30 mouse cellular contexts compared by ENCODE assay signal in the genomic region with DNA sequence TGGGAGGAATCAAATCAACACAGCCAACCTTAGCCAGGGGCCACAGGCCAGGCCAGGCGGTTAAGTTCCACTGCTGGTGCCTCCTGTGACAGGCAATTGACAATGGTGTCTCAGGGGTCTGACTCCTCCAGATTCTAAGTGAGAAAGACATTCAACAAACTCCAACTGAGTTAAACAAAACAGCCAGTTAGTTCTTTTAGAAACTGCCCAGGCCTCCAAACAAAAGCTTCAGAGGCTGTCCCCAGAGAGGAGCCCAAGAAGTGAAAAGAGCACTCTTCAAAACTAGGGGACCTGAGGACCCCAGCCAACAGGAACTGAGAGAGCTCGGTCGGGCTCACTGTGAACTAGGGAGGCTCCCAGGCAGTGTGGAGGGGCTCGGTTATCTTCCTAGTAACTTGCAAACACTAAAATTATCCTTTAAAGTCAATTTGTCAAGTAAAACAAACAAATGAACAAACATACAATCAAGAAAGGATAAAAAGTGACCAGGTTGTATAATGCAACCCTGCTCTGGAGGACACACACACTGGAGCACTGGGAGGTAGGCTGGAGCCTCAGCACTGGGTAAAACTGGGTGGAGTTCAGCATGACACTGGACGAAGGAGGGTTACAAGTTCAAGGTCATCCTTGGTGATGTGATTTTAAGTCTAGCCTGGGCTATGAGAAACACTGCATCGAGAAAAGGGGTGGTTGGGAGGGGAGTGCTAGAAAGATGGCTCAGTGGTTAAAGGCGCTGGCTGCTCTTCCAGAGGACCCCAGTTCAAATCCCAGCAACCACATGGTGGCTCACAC. TPM values are rescaled to one million over a fixed set of nuclear protein-coding genes. Genes with fewer than 3 reads are reported as not detected.
DNase-seq lines count a peak whose midpoint lies in the region; ATAC-seq and TF ChIP-seq lines count a peak whose summit lies in the region.
"Had no signal": no experiment of that assay in that cellular context is flagged by ENCODE, and none has a peak within 500 bp of the region (broad histone marks: within the 10 kb centered on the region; RNA-seq: fewer than 3 reads in every experiment).

No protein-coding gene starts in this region.

- intact Hi-C loops in gastrocnemius, adult 2 months (cut with DNase I) = loop anchor here (5.0 kb wide), 2 partner anchors 35 to 55 kb away; a partner anchor contains a TSS

- H3K27me3 ChIP-seq in kidney, postnatal 0 days (ENCODE audit: insufficient read depth, low read length) = no peaks in the 10 kb centered on the region
- H3K27me3 ChIP-seq in midbrain, postnatal 0 days (ENCODE audit: insufficient read depth, low read length) = no peaks in the 10 kb centered on the region
- H3K27me3 ChIP-seq in midbrain, embryonic 14.5 days (ENCODE audit: control insufficient read depth, insufficient read depth, low read length) = no peaks in the 10 kb centered on the region
- H3K27me3 ChIP-seq: embryonic facial prominence, embryonic 12.5 days; forebrain, embryonic 15.5 days; intestine, embryonic 15.5 days; limb, embryonic 15.5 days; liver, embryonic 13.5 days; stomach, embryonic 15.5 days had no signal

- no peaks in the 10 kb centered on the region for H3K36me3 ChIP-seq in kidney, postnatal 0 days (ENCODE audit: insufficient read depth, low read length)
- H3K36me3 ChIP-seq in midbrain, postnatal 0 days (ENCODE audit: insufficient read depth, low read length) = no peaks in the 10 kb centered on the region
- no peaks in the 10 kb centered on the region for H3K36me3 ChIP-seq in midbrain, embryonic 14.5 days (ENCODE audit: control insufficient read depth, insufficient read depth, low read length)
- H3K36me3 ChIP-seq: embryonic facial prominence, embryonic 12.5 days; forebrain, embryonic 15.5 days; intestine, embryonic 15.5 days; limb, embryonic 10.5 days; limb, embryonic 15.5 days; liver, embryonic 13.5 days; stomach, embryonic 15.5 days had no signal

- H3K27ac ChIP-seq in gastrocnemius, adult 2 months = 0 out of 2 replicates have a peak overlapping the region, but pooled peaks have one; percentile 38
- H3K27ac ChIP-seq in kidney, postnatal 0 days = no peak overlapping the region
- no peak overlapping the region for H3K27ac ChIP-seq in midbrain, postnatal 0 days (ENCODE audit: low read depth, low read length)
- H3K27ac ChIP-seq in midbrain, embryonic 14.5 days (replicated peaks; ENCODE audit: low read depth, low read length) = no peak overlapping the region
- H3K27ac ChIP-seq: embryonic facial prominence, embryonic 12.5 days; forebrain, embryonic 15.5 days; hindbrain, postnatal 0 days; intestine, embryonic 15.5 days; limb, embryonic 10.5 days; limb, embryonic 15.5 days; liver, embryonic 13.5 days; stomach, embryonic 15.5 days had no signal

- no peak overlapping the region for H3K4me3 ChIP-seq in gastrocnemius, adult 2 months
- H3K4me3 ChIP-seq in kidney, postnatal 0 days (replicated peaks; ENCODE audit: low read depth, low read length) = no peak overlapping the region
- no peak overlapping the region for H3K4me3 ChIP-seq in midbrain, postnatal 0 days (ENCODE audit: low read depth, low read length)
- no peak overlapping the region for H3K4me3 ChIP-seq in midbrain, embryonic 14.5 days (replicated peaks; ENCODE audit: low read depth, low read length)
- H3K4me3 ChIP-seq: embryonic facial prominence, embryonic 12.5 days; forebrain, embryonic 15.5 days; intestine, embryonic 15.5 days; limb, embryonic 10.5 days; limb, embryonic 15.5 days; liver, embryonic 13.5 days; megakaryocyte, embryonic 14.5 days; stomach, embryonic 15.5 days had no signal

- no peak overlapping the region for H3K4me2 ChIP-seq in kidney, postnatal 0 days (ENCODE audit: low read length)
- no peak overlapping the region for H3K4me2 ChIP-seq in midbrain, postnatal 0 days (ENCODE audit: low read depth, low read length, poor library complexity, severe bottlenecking)
- no peak overlapping the region for H3K4me2 ChIP-seq in midbrain, embryonic 14.5 days (ENCODE audit: low read length)
- H3K4me2 ChIP-seq: embryonic facial prominence, embryonic 12.5 days; forebrain, embryonic 15.5 days; intestine, embryonic 15.5 days; limb, embryonic 15.5 days; liver, embryonic 13.5 days; stomach, embryonic 15.5 days had no signal

- 66% methylated on average over 7 of the region's 7 CpGs for WGBS in kidney, postnatal 0 days
- 47% methylated on average over 7 of the region's 7 CpGs for WGBS in midbrain, postnatal 0 days
- 45% methylated on average over 7 of the region's 7 CpGs for WGBS in midbrain, embryonic 14.5 days

- no peaks in the 10 kb centered on the region for H3K9me3 ChIP-seq in kidney, postnatal 0 days (replicated peaks; ENCODE audit: low read length)
- H3K9me3 ChIP-seq in midbrain, postnatal 0 days (ENCODE audit: low read length) = no peaks in the 10 kb centered on the region
- no peaks in the 10 kb centered on the region for H3K9me3 ChIP-seq in midbrain, embryonic 14.5 days (ENCODE audit: control insufficient read depth, low read length)
- H3K9me3 ChIP-seq: embryonic facial prominence, embryonic 12.5 days; forebrain, embryonic 15.5 days; intestine, embryonic 15.5 days; limb, embryonic 10.5 days; limb, embryonic 15.5 days; liver, embryonic 13.5 days; stomach, embryonic 15.5 days had no signal

- no peak for ATAC-seq in kidney, postnatal 0 days (replicated peaks; ENCODE audit: low FRiP score, low read depth)
- ATAC-seq in midbrain, postnatal 0 days (ENCODE audit: low FRiP score) = no peak
- no peak for ATAC-seq in midbrain, embryonic 14.5 days (ENCODE audit: low FRiP score, low TSS enrichment)
- ATAC-seq: forebrain, embryonic 15.5 days; hindbrain, postnatal 0 days; intestine, embryonic 15.5 days; lung, postnatal 0 days had no signal

- no peak overlapping the region for H3K9ac ChIP-seq in kidney, postnatal 0 days (ENCODE audit: low read depth, low read length)
- no peak overlapping the region for H3K9ac ChIP-seq in midbrain, postnatal 0 days (replicated peaks; ENCODE audit: low read length, poor library complexity, severe bottlenecking)
- no peak overlapping the region for H3K9ac ChIP-seq in midbrain, embryonic 14.5 days (replicated peaks; ENCODE audit: low read length)
- H3K9ac ChIP-seq: embryonic facial prominence, embryonic 12.5 days; forebrain, embryonic 15.5 days; intestine, embryonic 15.5 days; limb, embryonic 15.5 days; liver, embryonic 13.5 days; stomach, embryonic 15.5 days had no signal

- peaks cover 36% of the 10 kb centered on the region for H3K4me1 ChIP-seq in kidney, postnatal 0 days (replicated peaks; ENCODE audit: insufficient read depth, low read length)
- no peaks in the 10 kb centered on the region for H3K4me1 ChIP-seq in midbrain, postnatal 0 days (ENCODE audit: insufficient read depth, low read length)
- H3K4me1 ChIP-seq in midbrain, embryonic 14.5 days (ENCODE audit: control insufficient read depth, insufficient read depth, low read length) = 0 out of 2 replicates have a peak, but pooled peaks cover 4% of the 10 kb centered on the region

- no peak for TF ChIP-seq CTCF in gastrocnemius, adult 2 months (IDR thresholded peaks at IDR 0.05)
- peak; percentile 28; the same call in 1 of the 2 replicates for TF ChIP-seq CTCF in kidney, postnatal 0 days (IDR thresholded peaks at IDR 0.05; ENCODE audit: low read depth)
- peak; percentile 29; the same call in 1 of the 2 replicates for TF ChIP-seq CTCF in midbrain, postnatal 0 days (IDR thresholded peaks at IDR 0.05)

- DNase-seq in gastrocnemius, adult 2 months = no peak
- DNase-seq in gastrocnemius, postnatal 10 days = no peak
- DNase-seq in kidney, postnatal 0 days (ENCODE audit: low spot score) = no peak
- DNase-seq in kidney, adult 18-20 months = no peak
- DNase-seq in midbrain, postnatal 0 days (ENCODE audit: low spot score) = no peak
- no peak for DNase-seq in midbrain, embryonic 14.5 days
- DNase-seq in R1 (ENCODE audit: low read depth, low spot score) = peak; percentile 81
- DNase-seq in B cell, adult 2 months = no peak
- DNase-seq: adrenal gland, postnatal 10 days; cerebellum, adult 11 months; cerebellum, adult 9-11 months; embryo, embryonic 11 days; gastrocnemius, postnatal 14 days; heart, postnatal 4 days; kidney, postnatal 25 days; liver, embryonic 13.5 days; lung, adult 18-20 months; lung, postnatal 4 days; right cerebral cortex, postnatal 25 days; thymus, adult 18-20 months; thymus, postnatal 25 days had no signal

RNA-seq across cellular contexts. Expression of a gene that starts 52.9 kb away (rescaled TPM):
- 10 to 100 TPM in 1 of 2 experiments, 1 to 10 TPM in 1; 9.3 to 16.8 TPM for total RNA-seq in gastrocnemius, adult 2 months (2021)
- 10 to 100 TPM; 15.7 to 20.2 TPM for total RNA-seq in gastrocnemius, postnatal 10 days (2021)
- 12.6 and 13.4 TPM in 2 replicates for polyA plus RNA-seq in kidney, postnatal 0 days (2015; fragmentation: Nextera tagmentation; extraction: Ambion mirVana)
- 63.0 and 71.1 TPM in 2 replicates for total RNA-seq in midbrain, postnatal 0 days (2014; rRNA removed)
- polyA plus RNA-seq in midbrain, postnatal 0 days (2015; fragmentation: Nextera tagmentation; extraction: Ambion mirVana) = 24.6 and 28.0 TPM in 2 replicates
- polyA plus RNA-seq in midbrain, embryonic 14.5 days (2014; fragmentation: Nextera tagmentation; extraction: Ambion mirVana) = 42.8 and 44.9 TPM in 2 replicates
